Mouse (Mus musculus): ENCODE measurements around the gene Xrn1. TPM values are rescaled to one million over a fixed set of nuclear protein-coding genes. Genes with fewer than 3 reads are reported as not detected.
A peak's percentile ranks its signal among the peaks of the same experiment; 100 is the strongest.
"Not testable (repeated sequence)": the region's sequence is repeated elsewhere in the genome, so short reads cannot be mapped to it uniquely, and the experiment has no call there.

Gene Xrn1
- 9.8 and 11.1 TPM in 2 replicates for polyA plus RNA-seq (2016; fragmentation: Nextera tagmentation; extraction: Ambion mirVana)

DNA sequence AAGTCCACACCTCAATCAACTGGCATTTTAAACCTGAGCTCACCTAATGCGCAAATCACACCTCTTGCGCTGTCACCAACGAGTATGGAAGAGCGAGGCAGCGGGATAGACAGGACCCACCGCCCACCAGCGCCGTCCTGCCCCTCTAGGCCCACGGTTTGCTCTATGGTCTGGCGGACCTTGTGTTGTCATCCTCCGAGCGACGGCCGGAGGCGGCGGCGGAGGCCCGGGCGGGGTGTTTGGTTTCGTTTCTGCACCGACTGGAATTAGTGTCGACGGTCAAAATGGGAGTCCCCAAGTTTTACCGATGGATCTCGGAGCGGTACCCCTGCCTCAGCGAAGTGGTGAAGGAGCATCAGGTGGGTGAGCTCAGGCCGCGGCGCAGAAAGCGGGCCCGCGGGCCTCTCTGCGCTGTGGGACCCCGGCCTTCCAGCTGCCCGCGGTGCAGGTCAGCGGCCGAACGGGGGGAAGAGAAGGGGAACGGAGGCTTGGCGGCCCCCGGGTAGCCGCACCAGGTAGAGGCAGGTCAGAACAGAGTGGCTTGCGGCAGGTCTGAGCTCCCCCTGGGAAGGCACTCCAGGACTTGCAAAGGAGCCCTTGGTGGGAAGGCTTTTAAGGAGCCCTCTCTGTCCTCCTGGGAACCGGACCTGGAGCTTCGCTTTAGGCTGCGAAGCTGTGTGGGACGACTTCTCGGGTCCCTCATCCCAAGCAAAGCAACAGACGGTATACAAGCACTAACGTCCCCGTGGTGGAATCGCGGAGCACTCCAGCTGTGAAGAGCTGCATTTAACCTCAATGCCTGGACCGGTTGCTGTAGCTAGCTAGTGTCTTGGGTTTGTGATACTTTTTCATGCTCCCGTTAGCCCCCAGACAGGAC, at the start of gene Xrn1:
Gene Xrn1, plus strand, starts transcription at position 176 of the 877 bp plus-strand sequence.
- under 1% methylated on average over 57 of the region's 57 CpGs for WGBS (ENCODE audit: insufficient replicate concordance)

GRCm38 (mm10) chr9:95932855-95933254, 21.7 kb upstream of the Xrn1 start:
- Histone ChIP-seq H3K36me3 (peaks cover 30% of the 10 kb centered on the region), H3K4me1 (no peaks in the 10 kb centered on the region), H3K9ac (no peak overlapping the region), H3K27me3 (replicated peaks) (no peaks in the 10 kb centered on the region), H3K4me2 (no peak overlapping the region), H3K27ac (no peak overlapping the region), H3K9me3 (replicated peaks) (no peaks in the 10 kb centered on the region), H3K4me3 (no peak overlapping the region)
- ATAC-seq, result no peak

More for the DNA sequence above, at the start of gene Xrn1:
- H3K27me3 ChIP-seq (replicated peaks), result no peaks in the 10 kb centered on the region
- ATAC-seq, result peak; percentile 99
- peaks cover 36% of the 10 kb centered on the region for H3K4me1 ChIP-seq
- H3K36me3 ChIP-seq, result peaks cover 26% of the 10 kb centered on the region
- H3K4me2 ChIP-seq, result peak within 1 kb of the TSS; percentile 78
- H3K4me3 ChIP-seq, result peak within 1 kb of the TSS; percentile 83
- H3K9ac ChIP-seq, result peak within 1 kb of the TSS; percentile 94
- no peaks in the 10 kb centered on the region for H3K9me3 ChIP-seq (replicated peaks)
- H3K27ac ChIP-seq, result peak within 1 kb of the TSS; percentile 88

GRCm38 (mm10) chr9:95953658-95954057, 902 bp upstream of the Xrn1 start:
- no peaks in the 10 kb centered on the region for H3K27me3 ChIP-seq (replicated peaks)
- H3K27ac ChIP-seq, result no peak overlapping the region
- peaks cover 18% of the 10 kb centered on the region for H3K36me3 ChIP-seq
- WGBS (ENCODE audit: insufficient replicate concordance), result 54% methylated on average over 4 of the region's 4 CpGs
- peaks cover 25% of the 10 kb centered on the region for H3K4me1 ChIP-seq
- H3K9me3 ChIP-seq (replicated peaks), result no peaks in the 10 kb centered on the region
- 0 out of 2 replicates have a peak overlapping the region, but pooled peaks have one; percentile 94 for H3K9ac ChIP-seq
- H3K4me3 ChIP-seq, result peak overlapping the region; percentile 83
- no peak for ATAC-seq
- peak overlapping the region; percentile 78 for H3K4me2 ChIP-seq

- H3K27me3 ChIP-seq (replicated peaks), result no peaks in the 10 kb centered on the region
- H3K27ac ChIP-seq, result peak overlapping the region; percentile 88
- H3K36me3 ChIP-seq, result peaks cover 22% of the 10 kb centered on the region
- ATAC-seq, result peak; percentile 8
- peak overlapping the region; percentile 78 for H3K4me2 ChIP-seq
- peaks cover 30% of the 10 kb centered on the region for H3K4me1 ChIP-seq
- H3K9me3 ChIP-seq (replicated peaks), result no peaks in the 10 kb centered on the region
- WGBS (ENCODE audit: insufficient replicate concordance), result under 1% methylated on average over 7 of the region's 7 CpGs
- H3K9ac ChIP-seq, result peak overlapping the region; percentile 94
- peak overlapping the region; percentile 83 for H3K4me3 ChIP-seq
Measured at GRCm38 (mm10) chr9:95954226-95954584, 355 bp upstream of the Xrn1 start.

DNA sequence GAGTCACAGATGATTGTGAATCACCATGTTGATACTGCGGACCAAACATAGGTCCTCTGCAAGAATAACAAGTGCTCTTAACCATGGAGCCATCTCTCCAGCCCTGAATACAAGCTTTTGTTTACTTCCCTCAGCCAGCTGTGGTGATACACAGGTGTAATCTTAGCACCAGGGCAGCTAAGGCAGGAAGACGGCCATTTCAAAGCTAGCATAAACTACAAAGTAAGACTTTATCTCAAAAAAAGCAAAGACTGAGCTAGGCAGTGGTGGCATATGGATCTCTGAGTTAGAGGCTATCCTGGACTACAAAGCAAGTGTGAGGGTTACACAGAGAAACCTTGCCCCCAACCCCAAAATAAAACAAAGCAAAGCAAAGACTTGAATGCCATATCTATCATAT, 3.1 kb downstream of the Xrn1 start:
- ATAC-seq, result no peak
- WGBS (ENCODE audit: insufficient replicate concordance), result 81% methylated on average over 2 of the region's 2 CpGs
- Histone ChIP-seq H3K9me3 (replicated peaks) (no peaks in the 10 kb centered on the region), H3K36me3 (peaks cover 19% of the 10 kb centered on the region; the same call in 1 of the 2 replicates), H3K4me2 (no peak overlapping the region), H3K27ac (no peak overlapping the region), H3K27me3 (replicated peaks) (no peaks in the 10 kb centered on the region), H3K4me1 (peaks cover 38% of the 10 kb centered on the region), H3K9ac (no peak overlapping the region), H3K4me3 (no peak overlapping the region)

DNA sequence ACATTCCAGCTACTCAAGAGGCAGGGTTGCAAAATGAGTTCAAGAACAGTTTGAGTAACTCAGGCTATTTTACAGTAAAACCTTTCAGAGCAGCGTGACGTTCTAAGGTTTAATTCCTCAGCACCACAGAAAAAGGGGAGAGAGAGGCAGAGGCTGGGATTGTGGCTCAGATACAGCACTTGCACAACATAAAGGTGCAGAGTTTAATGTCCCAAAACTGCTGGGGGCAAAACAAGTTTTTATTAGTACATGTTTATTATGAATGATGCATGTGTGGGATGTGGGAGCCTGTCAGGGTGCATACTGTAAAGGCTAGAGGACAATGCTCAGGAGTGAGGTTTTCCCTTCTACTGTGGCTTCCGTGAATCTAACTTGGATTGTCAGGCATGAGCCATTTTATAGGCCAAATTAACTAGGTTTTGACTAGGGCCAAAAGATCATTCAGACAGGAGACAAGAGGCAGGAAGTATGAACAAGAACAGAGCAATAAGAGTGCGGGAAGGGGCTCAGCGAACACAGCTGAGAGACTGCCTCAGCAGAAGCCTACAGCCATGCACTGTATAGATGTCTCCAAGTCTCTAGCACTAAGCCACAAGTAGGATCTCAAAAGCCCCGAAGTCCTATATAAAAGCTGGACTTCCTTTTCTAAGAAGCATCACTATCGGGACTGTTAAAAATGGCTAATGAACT, 3.6 kb downstream of the Xrn1 start:
- peaks cover 19% of the 10 kb centered on the region for H3K36me3 ChIP-seq

DNA sequence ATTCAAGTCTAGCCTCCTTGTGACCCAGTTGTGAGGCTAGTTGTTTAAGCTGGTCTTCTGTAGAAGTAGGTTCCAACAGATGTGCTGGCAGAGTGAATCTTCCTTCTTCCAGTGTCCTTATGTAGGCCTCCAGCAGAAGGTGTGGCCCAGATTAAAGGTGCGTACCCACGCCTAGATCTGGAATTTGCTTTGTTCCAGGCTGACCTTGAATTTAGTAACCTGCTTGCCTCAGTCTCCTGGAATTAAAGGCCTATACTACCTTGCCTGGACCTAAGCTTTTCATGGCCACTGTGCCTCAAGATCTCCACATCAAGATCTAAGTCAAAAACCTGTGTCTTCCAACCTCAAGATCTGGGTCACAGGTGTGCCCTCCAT, 4.2 kb downstream of the Xrn1 start:
- Histone ChIP-seq H3K4me1 (peaks cover 36% of the 10 kb centered on the region), H3K36me3 (peaks cover 24% of the 10 kb centered on the region)
- 73% methylated on average over 2 of the region's 2 CpGs for WGBS (ENCODE audit: insufficient replicate concordance)
- H3K27me3 ChIP-seq (replicated peaks); H3K9ac ChIP-seq; H3K9me3 ChIP-seq (replicated peaks); H3K4me2 ChIP-seq; H3K27ac ChIP-seq; ATAC-seq; H3K4me3 ChIP-seq: not testable (repeated sequence)

More for the DNA sequence above, 3.6 kb downstream of the Xrn1 start:
- no peak for ATAC-seq
- Histone ChIP-seq H3K4me1 (peaks cover 38% of the 10 kb centered on the region), H3K9me3 (replicated peaks) (no peaks in the 10 kb centered on the region), H3K27ac (no peak overlapping the region), H3K9ac (no peak overlapping the region), H3K4me2 (no peak overlapping the region), H3K27me3 (replicated peaks) (no peaks in the 10 kb centered on the region), H3K4me3 (no peak overlapping the region)
- WGBS (ENCODE audit: insufficient replicate concordance), result 88% methylated on average over 7 of the region's 7 CpGs

GRCm38 (mm10) chr9:95959246-95959645, 4.7 kb downstream of the Xrn1 start:
- WGBS (ENCODE audit: insufficient replicate concordance), result 82% methylated on average over 6 of the region's 6 CpGs
- no peaks in the 10 kb centered on the region for H3K9me3 ChIP-seq (replicated peaks)
- no peak overlapping the region for H3K4me2 ChIP-seq
- 0 out of 2 replicates have a peak overlapping the region, but pooled peaks have one; percentile 20 for H3K27ac ChIP-seq
- peaks cover 28% of the 10 kb centered on the region for H3K36me3 ChIP-seq
- no peak overlapping the region for H3K9ac ChIP-seq
- no peak for ATAC-seq
- peaks cover 31% of the 10 kb centered on the region for H3K4me1 ChIP-seq
- H3K27me3 ChIP-seq (replicated peaks), result no peaks in the 10 kb centered on the region
- no peak overlapping the region for H3K4me3 ChIP-seq

DNA sequence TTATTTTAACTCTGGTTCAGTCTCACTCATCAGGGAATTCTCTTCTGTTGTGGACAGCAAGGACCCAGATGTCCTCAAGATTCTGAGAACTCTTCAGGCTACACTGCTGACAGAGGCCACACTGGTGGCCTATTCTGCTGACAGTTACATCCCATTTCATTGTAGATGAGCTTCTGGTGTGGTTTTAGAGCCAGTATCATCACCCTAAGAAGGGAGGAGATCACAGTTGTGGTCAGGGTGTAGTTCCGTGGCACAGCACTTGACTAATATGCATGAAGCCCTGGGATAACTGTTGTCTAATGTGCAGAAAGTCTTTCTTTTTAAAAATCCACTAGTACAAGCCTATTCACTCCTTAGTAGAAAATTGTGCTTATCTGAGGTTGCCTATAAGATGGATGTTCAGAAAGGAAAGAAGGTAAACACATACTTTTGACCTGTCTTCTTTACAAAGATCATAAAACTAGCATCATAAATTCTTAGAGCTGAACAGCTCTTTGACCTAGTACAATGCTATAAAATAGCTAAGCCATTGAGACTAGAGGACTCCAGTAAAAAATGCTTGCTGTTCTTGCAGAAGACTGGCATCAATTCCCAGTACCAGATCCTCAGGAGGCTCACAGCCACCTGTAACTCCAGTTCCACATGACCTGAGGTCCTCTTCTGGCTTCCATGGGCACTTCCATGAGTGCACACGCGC, 5.3 kb downstream of the Xrn1 start:
- Histone ChIP-seq H3K27ac (peak overlapping the region; percentile 20; the same call in 1 of the 2 replicates), H3K36me3 (peaks cover 35% of the 10 kb centered on the region), H3K4me3 (no peak overlapping the region), H3K9me3 (replicated peaks) (no peaks in the 10 kb centered on the region), H3K9ac (no peak overlapping the region), H3K4me2 (no peak overlapping the region), H3K4me1 (peaks cover 30% of the 10 kb centered on the region), H3K27me3 (replicated peaks) (no peaks in the 10 kb centered on the region)
- no peak for ATAC-seq
- WGBS (ENCODE audit: insufficient replicate concordance), result 77% methylated on average over 3 of the region's 3 CpGs

DNA sequence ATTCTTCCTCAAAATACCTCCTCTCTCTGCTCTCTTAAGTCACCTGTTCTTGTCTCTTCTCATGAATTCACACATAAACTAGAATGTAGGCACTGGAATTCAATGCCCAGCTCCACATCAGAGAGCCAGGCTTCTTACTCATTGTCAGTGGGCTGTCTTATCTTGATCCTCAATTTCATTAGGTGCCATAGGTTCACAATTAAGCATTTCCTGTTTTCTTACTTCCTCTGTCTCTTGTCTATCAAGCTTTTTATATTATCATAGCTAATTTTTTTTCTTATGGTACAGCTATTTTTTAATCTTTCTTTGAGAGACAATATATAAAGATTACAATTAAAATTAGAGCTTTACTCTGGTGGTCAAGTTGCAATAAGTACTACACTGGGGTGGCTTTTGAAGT, 6.5 kb downstream of the Xrn1 start:
- no peaks in the 10 kb centered on the region for H3K27me3 ChIP-seq (replicated peaks)
- no peak overlapping the region for H3K4me2 ChIP-seq
- no peak overlapping the region for H3K9ac ChIP-seq
- no peaks in the 10 kb centered on the region for H3K9me3 ChIP-seq (replicated peaks)
- no peak overlapping the region for H3K27ac ChIP-seq
- H3K4me3 ChIP-seq, result no peak overlapping the region
- H3K4me1 ChIP-seq, result peaks cover 30% of the 10 kb centered on the region
- ATAC-seq, result no peak
- H3K36me3 ChIP-seq, result peaks cover 46% of the 10 kb centered on the region

GRCm38 (mm10) chr9:95964037-95964436, 9.5 kb downstream of the Xrn1 start:
- WGBS (ENCODE audit: insufficient replicate concordance), result 85% methylated on average over 13 of the region's 13 CpGs
- ATAC-seq, result no peak

GRCm38 (mm10) chr9:95978279-95978678, 23.7 kb downstream of the Xrn1 start:
- WGBS (ENCODE audit: insufficient replicate concordance), result 72% methylated on average over 2 of the region's 2 CpGs
- Histone ChIP-seq H3K4me3 (no peak overlapping the region), H3K27ac (no peak overlapping the region), H3K4me2 (no peak overlapping the region), H3K9me3 (replicated peaks) (no peaks in the 10 kb centered on the region), H3K9ac (no peak overlapping the region), H3K4me1 (no peaks in the 10 kb centered on the region), H3K27me3 (replicated peaks) (no peaks in the 10 kb centered on the region), H3K36me3 (peaks cover 58% of the 10 kb centered on the region)
- no peak for ATAC-seq

More at GRCm38 (mm10) chr9:95964037-95964436, 9.5 kb downstream of the Xrn1 start:
- Histone ChIP-seq H3K9me3 (replicated peaks) (no peaks in the 10 kb centered on the region), H3K27ac (no peak overlapping the region), H3K4me1 (peaks cover 10% of the 10 kb centered on the region), H3K4me2 (no peak overlapping the region), H3K27me3 (replicated peaks) (no peaks in the 10 kb centered on the region), H3K9ac (no peak overlapping the region), H3K36me3 (peaks cover 53% of the 10 kb centered on the region), H3K4me3 (no peak overlapping the region)
